In genomic region chr13:83733991-83734610, GRCm38 (mm10) we compare ENCODE assay signal across 9 mouse cellular contexts.
DNase-seq lines count a peak whose midpoint lies in the region; ATAC-seq and TF ChIP-seq lines count a peak whose summit lies in the region.
"Had no signal": no experiment of that assay in that cellular context is flagged by ENCODE, and none has a peak within 500 bp of the region (broad histone marks: within the 10 kb centered on the region; RNA-seq: fewer than 3 reads in every experiment).

No protein-coding gene starts in this region.

- H3K9ac ChIP-seq in kidney, postnatal 0 days (ENCODE audit: low read depth, low read length), result no peak overlapping the region
- H3K9ac ChIP-seq in embryonic facial prominence, embryonic 13.5 days, result no peak overlapping the region
- H3K9ac ChIP-seq in hindbrain, embryonic 15.5 days, result peak overlapping the region; percentile 99
- peak overlapping the region; percentile 100 for H3K9ac ChIP-seq in neural tube, embryonic 13.5 days
- H3K9ac ChIP-seq: liver, embryonic 14.5 days had no signal

- no peaks in the 10 kb centered on the region for H3K36me3 ChIP-seq in kidney, postnatal 0 days (ENCODE audit: insufficient read depth, low read length)
- H3K36me3 ChIP-seq in embryonic facial prominence, embryonic 13.5 days, result no peaks in the 10 kb centered on the region
- H3K36me3 ChIP-seq in hindbrain, embryonic 15.5 days, result no peaks in the 10 kb centered on the region
- H3K36me3 ChIP-seq in neural tube, embryonic 13.5 days, result peaks cover 26% of the 10 kb centered on the region

- peaks cover 37% of the 10 kb centered on the region; the same call in 1 of the 2 replicates for H3K27me3 ChIP-seq in kidney, postnatal 0 days (ENCODE audit: insufficient read depth, low read length)
- H3K27me3 ChIP-seq in embryonic facial prominence, embryonic 13.5 days, result peaks cover 89% of the 10 kb centered on the region
- no peaks in the 10 kb centered on the region for H3K27me3 ChIP-seq in hindbrain, embryonic 15.5 days
- H3K27me3 ChIP-seq in neural tube, embryonic 13.5 days, result no peaks in the 10 kb centered on the region

- H3K27ac ChIP-seq in kidney, postnatal 0 days, result no peak overlapping the region
- H3K27ac ChIP-seq in embryonic facial prominence, embryonic 13.5 days, result no peak overlapping the region
- H3K27ac ChIP-seq in hindbrain, embryonic 15.5 days (replicated peaks), result peak overlapping the region; percentile 100
- peak overlapping the region; percentile 100 for H3K27ac ChIP-seq in neural tube, embryonic 13.5 days (replicated peaks)
- H3K27ac ChIP-seq: liver, embryonic 14.5 days had no signal

- H3K9me3 ChIP-seq in kidney, postnatal 0 days (replicated peaks; ENCODE audit: low read length), result no peaks in the 10 kb centered on the region
- no peaks in the 10 kb centered on the region for H3K9me3 ChIP-seq in embryonic facial prominence, embryonic 13.5 days
- no peaks in the 10 kb centered on the region for H3K9me3 ChIP-seq in hindbrain, embryonic 15.5 days
- no peaks in the 10 kb centered on the region for H3K9me3 ChIP-seq in neural tube, embryonic 13.5 days

- H3K4me1 ChIP-seq in kidney, postnatal 0 days (replicated peaks; ENCODE audit: insufficient read depth, low read length), result no peaks in the 10 kb centered on the region; the same call in 1 of the 2 replicates
- peaks cover 6% of the 10 kb centered on the region; the same call in 1 of the 2 replicates for H3K4me1 ChIP-seq in embryonic facial prominence, embryonic 13.5 days
- H3K4me1 ChIP-seq in hindbrain, embryonic 15.5 days (replicated peaks), result no peaks in the 10 kb centered on the region
- no peaks in the 10 kb centered on the region; the same call in 1 of the 2 replicates for H3K4me1 ChIP-seq in neural tube, embryonic 13.5 days (replicated peaks)

- peak overlapping the region; percentile 35 for H3K4me3 ChIP-seq in kidney, postnatal 0 days (replicated peaks; ENCODE audit: low read depth, low read length)
- H3K4me3 ChIP-seq in embryonic facial prominence, embryonic 13.5 days, result peak overlapping the region; percentile 24
- H3K4me3 ChIP-seq in hindbrain, embryonic 15.5 days, result peak overlapping the region; percentile 77
- H3K4me3 ChIP-seq in neural tube, embryonic 13.5 days, result peak overlapping the region; percentile 84

- H3K4me2 ChIP-seq in kidney, postnatal 0 days (ENCODE audit: low read length), result peak overlapping the region; percentile 96
- H3K4me2 ChIP-seq in embryonic facial prominence, embryonic 13.5 days, result peak overlapping the region; percentile 30
- H3K4me2 ChIP-seq in hindbrain, embryonic 15.5 days, result peak overlapping the region; percentile 78
- peak overlapping the region; percentile 69 for H3K4me2 ChIP-seq in neural tube, embryonic 13.5 days

- ATAC-seq in kidney, postnatal 0 days (replicated peaks; ENCODE audit: low FRiP score, low read depth), result no peak
- no peak for ATAC-seq in embryonic facial prominence, embryonic 13.5 days (ENCODE audit: insufficient number of reproducible peaks, insufficient read depth, low FRiP score, low TSS enrichment, low read depth)
- ATAC-seq in hindbrain, embryonic 15.5 days (ENCODE audit: low FRiP score, low read depth), result no peak
- no peak for ATAC-seq in neural tube, embryonic 13.5 days (ENCODE audit: low read depth)

- 0% methylated on average over 1 of the region's 1 CpGs for WGBS in kidney, postnatal 0 days
- WGBS in embryonic facial prominence, embryonic 13.5 days, result 2% methylated on average over 1 of the region's 1 CpGs
- WGBS in hindbrain, embryonic 15.5 days, result 7% methylated on average over 1 of the region's 1 CpGs
- 0% methylated on average over 1 of the region's 1 CpGs for WGBS in neural tube, embryonic 13.5 days

- TF ChIP-seq CTCF in kidney, postnatal 0 days (IDR thresholded peaks at IDR 0.05; ENCODE audit: low read depth), result no peak

- no peak for DNase-seq in kidney, postnatal 0 days (ENCODE audit: low spot score)
- DNase-seq in kidney, postnatal 10 days, result no peak
- DNase-seq in left cerebral cortex, adult 18-20 months (ENCODE audit: low spot score in 2 of 2), result no peak
- DNase-seq in frontal cortex, adult 2 months (ENCODE audit: extremely low spot score in 1 of 2, low spot score in 1 of 2), result no peak
- DNase-seq: thymus, postnatal 25 days had no signal

Comparison
In these comparisons a context has a peak if more than half of its experiments do, and no peak if none do; other contexts are left out.
1. H3K27ac ChIP-seq: peak in hindbrain, embryonic 15.5 days (single experiment) and neural tube, embryonic 13.5 days (single experiment); none in kidney, postnatal 0 days (single experiment) and embryonic facial prominence, embryonic 13.5 days (single experiment).
2. H3K4me2 ChIP-seq: peak in every context shown above with its lines; median percentile 96 in kidney, postnatal 0 days; 78 in hindbrain, embryonic 15.5 days; 69 in neural tube, embryonic 13.5 days; 30 in embryonic facial prominence, embryonic 13.5 days.
3. H3K4me3 ChIP-seq: peak in every context shown above with its lines; median percentile 84 in neural tube, embryonic 13.5 days; 77 in hindbrain, embryonic 15.5 days; 35 in kidney, postnatal 0 days; 24 in embryonic facial prominence, embryonic 13.5 days.
4. H3K9ac ChIP-seq: peak in hindbrain, embryonic 15.5 days (single experiment) and neural tube, embryonic 13.5 days (single experiment); none in kidney, postnatal 0 days (single experiment) and embryonic facial prominence, embryonic 13.5 days (single experiment).